ENCODE assay signal across 8 mouse cellular contexts in genomic region chr8:123729055-123729785, GRCm38 (mm10).
A peak's percentile ranks its signal among the peaks of the same experiment; 100 is the strongest.
DNase-seq lines count a peak whose midpoint lies in the region; ATAC-seq and TF ChIP-seq lines count a peak whose summit lies in the region.

No protein-coding gene starts in this region.

- peak overlapping the region; percentile 31; the same call in 1 of the 2 replicates for H3K9ac ChIP-seq in forebrain, postnatal 0 days
- H3K9ac ChIP-seq in hindbrain, postnatal 0 days (replicated peaks; ENCODE audit: low read length), result peak overlapping the region; percentile 36

- no peak overlapping the region for H3ac ChIP-seq in myocyte (ENCODE audit: control insufficient read depth, insufficient read length)

- H3K4me2 ChIP-seq in forebrain, postnatal 0 days (ENCODE audit: low read depth), result peak overlapping the region; percentile 23
- peak overlapping the region; percentile 47 for H3K4me2 ChIP-seq in hindbrain, postnatal 0 days (ENCODE audit: low read depth, low read length)
- H3K4me2 ChIP-seq in myocyte (ENCODE audit: low read depth), result peak overlapping the region; percentile 55

- ATAC-seq in forebrain, postnatal 0 days, result peak; percentile 41
- peak; percentile 86 for ATAC-seq in hindbrain, postnatal 0 days

- no peaks in the 10 kb centered on the region for H3K36me3 ChIP-seq in forebrain, postnatal 0 days (ENCODE audit: insufficient read depth)
- no peaks in the 10 kb centered on the region for H3K36me3 ChIP-seq in hindbrain, postnatal 0 days (ENCODE audit: insufficient read depth, low read length)
- H3K36me3 ChIP-seq in myocyte (ENCODE audit: control insufficient read depth, insufficient read depth), result no peaks in the 10 kb centered on the region

- WGBS in forebrain, postnatal 0 days, result 14% methylated on average over 20 of the region's 20 CpGs
- 5% methylated on average over 20 of the region's 20 CpGs for WGBS in hindbrain, postnatal 0 days

- no peaks in the 10 kb centered on the region for H3K9me3 ChIP-seq in forebrain, postnatal 0 days (ENCODE audit: low read length)
- no peaks in the 10 kb centered on the region for H3K9me3 ChIP-seq in hindbrain, postnatal 0 days (ENCODE audit: low read length)

- no peak for TF ChIP-seq POLR2A in brain, embryonic 14.5 days (IDR thresholded peaks at IDR 0.05; ENCODE audit: borderline replicate concordance, extremely low read depth, insufficient read depth, insufficient read length, poor library complexity, severe bottlenecking)
- TF ChIP-seq POLR2A in myocyte (IDR thresholded peaks at IDR 0.05; ENCODE audit: insufficient read length, low read depth), result no peak

- H3K79me2 ChIP-seq in myocyte (ENCODE audit: control insufficient read depth, insufficient read depth), result no peaks in the 10 kb centered on the region

- TF ChIP-seq CTCF in brain, embryonic 14.5 days (IDR thresholded peaks at IDR 0.05; ENCODE audit: borderline replicate concordance, extremely low read depth, insufficient read depth, insufficient read length), result no peak
- TF ChIP-seq CTCF in forebrain, postnatal 0 days (IDR thresholded peaks at IDR 0.05; ENCODE audit: low read depth), result peak; percentile 14; the same call in 1 of the 2 replicates
- TF ChIP-seq CTCF in hindbrain, postnatal 0 days (IDR thresholded peaks at IDR 0.05; ENCODE audit: low read depth), result no peak

- peak overlapping the region; percentile 52; the same call in 1 of the 2 replicates for H3K27ac ChIP-seq in forebrain, postnatal 0 days (ENCODE audit: low read depth, low read length)
- H3K27ac ChIP-seq in hindbrain, postnatal 0 days, result peak overlapping the region; percentile 64

- DNase-seq in 3134 (ENCODE audit: extremely low read depth, insufficient read length, low spot score), result peak; percentile 48
- peak; percentile 71 for DNase-seq in brain, embryonic 14.5 days (ENCODE audit: low read depth)
- DNase-seq in forebrain, postnatal 0 days, result peak; percentile 58
- DNase-seq in hindbrain, postnatal 0 days (ENCODE audit: low spot score), result peak; percentile 74
- DNase-seq in left cerebral cortex, adult 9 months (ENCODE audit: low spot score in 2 of 2), result peak; percentile 47 to 82
- no peak for DNase-seq in B cell, adult 2 months
- DNase-seq in urinary bladder, postnatal 4 days (ENCODE audit: low spot score in 2 of 2), result no peak

- H3K27me3 ChIP-seq in forebrain, postnatal 0 days (ENCODE audit: insufficient read depth, low read length), result no peaks in the 10 kb centered on the region
- H3K27me3 ChIP-seq in hindbrain, postnatal 0 days (ENCODE audit: insufficient read depth, low read length), result no peaks in the 10 kb centered on the region
- no peaks in the 10 kb centered on the region for H3K27me3 ChIP-seq in myocyte (ENCODE audit: control insufficient read depth, insufficient read depth, insufficient read length)

- H3K4me3 ChIP-seq in forebrain, postnatal 0 days (ENCODE audit: low read depth, low read length), result no peak overlapping the region
- H3K4me3 ChIP-seq in hindbrain, postnatal 0 days (ENCODE audit: low read length), result peak overlapping the region; percentile 7; the same call in 1 of the 2 replicates
- H3K4me3 ChIP-seq in myocyte, result no peak overlapping the region

- peaks cover 47% of the 10 kb centered on the region for H3K4me1 ChIP-seq in forebrain, postnatal 0 days (ENCODE audit: insufficient read depth)
- H3K4me1 ChIP-seq in hindbrain, postnatal 0 days (ENCODE audit: insufficient read depth, low read length), result peaks cover 14% of the 10 kb centered on the region

TF ChIP-seq in myocyte, 11 proteins besides CTCF, POLR2A, EP300 and RAD21:
- TF ChIP-seq REST (IDR thresholded peaks at IDR 0.05; ENCODE audit: insufficient read depth, insufficient read length) (no peak), TCF3 (IDR thresholded peaks at IDR 0.05; ENCODE audit: insufficient read length, low read depth) (no peak), USF1 (IDR thresholded peaks at IDR 0.05; ENCODE audit: low read depth) (no peak), MYOD1 (IDR thresholded peaks at IDR 0.05; ENCODE audit: control insufficient read depth in 1 of 3, insufficient read length in 2 of 3, low read depth in 2 of 3) (no peak), MYOG (IDR thresholded peaks at IDR 0.05; ENCODE audit: control insufficient read depth in 1 of 3, insufficient read depth in 1 of 3, insufficient read length in 2 of 3, low read depth in 2 of 3) (no peak), MAX (IDR thresholded peaks at IDR 0.05; ENCODE audit: low read depth) (no peak), E2F4 (IDR thresholded peaks at IDR 0.05; ENCODE audit: insufficient read depth) (no peak), TCF12 (IDR thresholded peaks at IDR 0.05; ENCODE audit: insufficient read depth, poor library complexity, severe bottlenecking) (no peak), CEBPB (IDR thresholded peaks at IDR 0.05; ENCODE audit: insufficient read depth, poor library complexity, severe bottlenecking) (no peak), POLR2AphosphoS2 (IDR thresholded peaks at IDR 0.05; ENCODE audit: insufficient read length, low read depth) (no peak), SRF (IDR thresholded peaks at IDR 0.05; ENCODE audit: control insufficient read depth, insufficient read length, low read depth) (no peak)

Comparison
In these comparisons a context has a peak if more than half of its experiments do, and no peak if none do; other contexts are left out.
1. DNase-seq: peak in 3134 (single experiment), brain, embryonic 14.5 days (single experiment), forebrain, postnatal 0 days (single experiment), hindbrain, postnatal 0 days (single experiment) and left cerebral cortex, adult 9 months (2 of 2); none in B cell, adult 2 months (0 of 2) and urinary bladder, postnatal 4 days (0 of 2).
2. Peak in every context shown above with its lines, with median percentiles within 50 percentile points of each other: H3K4me2 ChIP-seq.